Mouse (Mus musculus): ENCODE results near the gene Cxcl15.
"Not testable (repeated sequence)": the region's sequence is repeated elsewhere in the genome, so short reads cannot be mapped to it uniquely, and the experiment has no call there.

- TF ChIP-seq CTCF (IDR thresholded peaks at IDR 0.05; ENCODE audit: low read depth, low read length); POLR2A (IDR thresholded peaks at IDR 0.05; ENCODE audit: insufficient read depth, low read length): not testable (repeated sequence)
Observed at GRCm38 (mm10) chr5:90795392-90795791, 1.1 kb downstream of the Cxcl15 start.
